25 mouse cellular contexts compared by ENCODE assay signal in the genomic region with DNA sequence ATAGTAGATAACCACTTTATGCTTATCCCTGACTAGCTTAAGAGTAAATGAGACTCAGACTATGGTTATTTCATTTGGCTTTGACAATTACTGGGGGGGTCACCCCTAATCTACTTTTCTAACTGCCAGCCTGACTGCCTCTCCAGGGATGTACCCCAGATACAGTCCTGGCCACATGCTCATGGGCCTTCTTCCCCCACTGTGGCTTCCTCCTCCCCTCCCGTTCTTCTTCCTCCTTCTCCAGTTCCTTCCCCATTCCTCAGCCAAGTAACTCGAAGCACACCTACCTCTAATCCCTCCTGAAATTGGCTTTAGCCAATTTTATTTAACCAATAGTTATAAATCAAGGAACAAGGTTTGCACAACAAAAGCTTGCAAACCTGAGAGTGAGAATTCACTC. TPM values are rescaled to one million over a fixed set of nuclear protein-coding genes. Genes with fewer than 3 reads are reported as not detected.
"Had no signal": no experiment of that assay in that cellular context is flagged by ENCODE, and none has a peak within 500 bp of the region (broad histone marks: within the 10 kb centered on the region; RNA-seq: fewer than 3 reads in every experiment).

No protein-coding gene starts in this region.

- ATAC-seq: hindbrain, embryonic 16.5 days; inflammation-experienced regulatory T-cells, adult 6 months; intestine, embryonic 15.5 days; intestine, postnatal 0 days had no signal

- H3K9ac ChIP-seq: heart, embryonic 13.5 days; heart, embryonic 15.5 days; hindbrain, embryonic 13.5 days; intestine, embryonic 15.5 days; limb, embryonic 13.5 days; limb, embryonic 15.5 days had no signal

- DNase-seq: gastrocnemius, adult 2 months; gastrocnemius, postnatal 10 days; gastrocnemius, postnatal 25 days; heart, adult 2 months; heart, postnatal 14 days; heart, postnatal 36 days; kidney, adult 18-20 months; kidney, adult 8-10 months; kidney, postnatal 10 days; kidney, postnatal 25 days; kidney, postnatal 4 days; layer of hippocampus, postnatal 36 days; left cerebral cortex, postnatal 4 days had no signal

- H3K27ac ChIP-seq: gastrocnemius, adult 2 months; heart, adult 2 months; heart, embryonic 13.5 days; heart, embryonic 15.5 days; hindbrain, embryonic 13.5 days; intestine, embryonic 15.5 days; layer of hippocampus, adult 2 months; limb, embryonic 13.5 days; limb, embryonic 15.5 days had no signal

- H3K4me2 ChIP-seq: heart, embryonic 11.5 days; heart, embryonic 13.5 days; heart, embryonic 15.5 days; hindbrain, embryonic 13.5 days; intestine, embryonic 15.5 days; limb, embryonic 13.5 days; limb, embryonic 15.5 days had no signal

- H3K4me3 ChIP-seq: gastrocnemius, adult 2 months; heart, adult 2 months; heart, embryonic 13.5 days; heart, embryonic 15.5 days; hindbrain, embryonic 13.5 days; intestine, embryonic 15.5 days; layer of hippocampus, adult 2 months; limb, embryonic 13.5 days; limb, embryonic 15.5 days had no signal

- H3K9me3 ChIP-seq: heart, embryonic 13.5 days; heart, embryonic 15.5 days; hindbrain, embryonic 13.5 days; intestine, embryonic 15.5 days; limb, embryonic 13.5 days; limb, embryonic 15.5 days had no signal

- H3K36me3 ChIP-seq: heart, embryonic 13.5 days; heart, embryonic 15.5 days; hindbrain, embryonic 13.5 days; intestine, embryonic 15.5 days; limb, embryonic 13.5 days; limb, embryonic 15.5 days had no signal

- H3K27me3 ChIP-seq: limb, embryonic 15.5 days had no signal

RNA-seq across cellular contexts. Expression of a gene that starts 6.1 kb away (rescaled TPM):
- polyA plus RNA-seq: liver, adult 2 months had no signal
